Comparison of ENCODE assay signal across 8 mouse cellular contexts in genomic region chr1:131827207-131827786, GRCm38 (mm10). TPM values are rescaled to one million over a fixed set of nuclear protein-coding genes. Genes with fewer than 3 reads are reported as not detected.
DNase-seq lines count a peak whose midpoint lies in the region; ATAC-seq and TF ChIP-seq lines count a peak whose summit lies in the region.

Gene Slc41a1 (plus strand): TSS chr1:131827493.

- H3K27me3 ChIP-seq in embryonic facial prominence, embryonic 13.5 days = no peaks in the 10 kb centered on the region
- no peaks in the 10 kb centered on the region for H3K27me3 ChIP-seq in heart, postnatal 0 days (ENCODE audit: control insufficient read depth, insufficient read depth, low read length)

- intact Hi-C loops in left cerebral cortex, postnatal 25 days (cut with DNase I) = loop anchor here (5.0 kb wide), 1 partner anchor 55 kb away; no protein-coding TSS in a partner anchor

- peaks cover 38% of the 10 kb centered on the region for H3K4me1 ChIP-seq in embryonic facial prominence, embryonic 13.5 days
- H3K4me1 ChIP-seq in heart, postnatal 0 days (ENCODE audit: control insufficient read depth, insufficient read depth) = peaks cover 19% of the 10 kb centered on the region

- WGBS in embryonic facial prominence, embryonic 13.5 days = 3% methylated on average over 25 of the region's 25 CpGs
- 4% methylated on average over 25 of the region's 25 CpGs for WGBS in heart, postnatal 0 days

- H3K27ac ChIP-seq in embryonic facial prominence, embryonic 13.5 days = peak within 1 kb of the TSS; percentile 85
- peak within 1 kb of the TSS; percentile 80 for H3K27ac ChIP-seq in heart, postnatal 0 days (ENCODE audit: low read depth)

- DNase-seq in embryo, embryonic 11 days = peak; percentile 49
- no peak for DNase-seq in embryo, embryonic 9.5 days (ENCODE audit: extremely low spot score)
- DNase-seq in CD4-positive, CD25-positive, alpha-beta regulatory T cell, adult 2 months (ENCODE audit: low read depth, low spot score) = peak; percentile 67
- no peak for DNase-seq in heart, postnatal 0 days (ENCODE audit: low spot score)
- no peak for DNase-seq in left cerebral cortex, postnatal 25 days (ENCODE audit: low spot score in 2 of 2)
- DNase-seq in naive thymus-derived CD4-positive, alpha-beta T cell, adult 2 months (ENCODE audit: low read depth) = peak; percentile 60

- H3K36me3 ChIP-seq in embryonic facial prominence, embryonic 13.5 days = peaks cover 21% of the 10 kb centered on the region
- H3K36me3 ChIP-seq in heart, postnatal 0 days (replicated peaks; ENCODE audit: control insufficient read depth, insufficient read depth, low read length) = peaks cover 20% of the 10 kb centered on the region

- peak within 1 kb of the TSS; percentile 74 for H3K4me3 ChIP-seq in embryonic facial prominence, embryonic 13.5 days
- H3K4me3 ChIP-seq in heart, postnatal 0 days (ENCODE audit: low read depth, low read length) = peak within 1 kb of the TSS; percentile 83

- no peaks in the 10 kb centered on the region for H3K9me3 ChIP-seq in embryonic facial prominence, embryonic 13.5 days
- H3K9me3 ChIP-seq in heart, postnatal 0 days (replicated peaks; ENCODE audit: control insufficient read depth, low read length) = no peaks in the 10 kb centered on the region

- H3K4me2 ChIP-seq in embryonic facial prominence, embryonic 13.5 days = peak within 1 kb of the TSS; percentile 80
- peak within 1 kb of the TSS; percentile 85 for H3K4me2 ChIP-seq in heart, postnatal 0 days (ENCODE audit: low read depth, low read length)

- no peak for TF ChIP-seq CTCF in heart, postnatal 0 days (IDR thresholded peaks at IDR 0.05; ENCODE audit: low read depth)

- TF ChIP-seq EP300 in heart, postnatal 0 days (IDR thresholded peaks at IDR 0.05; ENCODE audit: low read depth) = no peak

- ATAC-seq in embryonic facial prominence, embryonic 13.5 days (ENCODE audit: insufficient number of reproducible peaks, insufficient read depth, low FRiP score, low TSS enrichment, low read depth) = peak; percentile 21; the same call in 1 of the 2 replicates
- peak; percentile 27; the same call in 1 of the 2 replicates for ATAC-seq in heart, postnatal 0 days (ENCODE audit: insufficient read depth, low read depth)
- ATAC-seq in megakaryocyte-erythroid progenitor cell, adult 5-6 weeks (replicated peaks; ENCODE audit: low FRiP score, low TSS enrichment, poor library complexity, severe bottlenecking) = no peak

- H3K9ac ChIP-seq in embryonic facial prominence, embryonic 13.5 days = peak within 1 kb of the TSS; percentile 84
- H3K9ac ChIP-seq in heart, postnatal 0 days (replicated peaks; ENCODE audit: low read depth, low read length) = peak within 1 kb of the TSS; percentile 81

RNA-seq across cellular contexts. Expression of gene Slc41a1, which starts in this region (rescaled TPM):
- polyA plus RNA-seq in embryonic facial prominence, embryonic 13.5 days (2015; fragmentation: Nextera tagmentation; extraction: Ambion mirVana) = 12.7 and 13.5 TPM in 2 replicates
- 24.2 and 29.7 TPM in 2 replicates for total RNA-seq in heart, postnatal 0 days (2014; rRNA removed; ENCODE audit: low replicate concordance)
- polyA plus RNA-seq in heart, postnatal 0 days (2015; fragmentation: Nextera tagmentation; extraction: Ambion mirVana) = 9.0 and 10.3 TPM in 2 replicates
- 10 to 100 TPM; 46.4 to 51.0 TPM for total RNA-seq in left cerebral cortex, postnatal 25 days (2021)
- total RNA-seq in megakaryocyte-erythroid progenitor cell, adult 5-6 weeks (2014; fragmentation: Nextera tagmentation) = 4.1 and 5.2 TPM in 2 replicates
- total RNA-seq in megakaryocyte-erythroid progenitor cell, adult 5-6 weeks (2017) = 6.1 and 8.2 TPM in 2 replicates

Comparison
In these comparisons a context has a peak if more than half of its experiments do, and no peak if none do; other contexts are left out.
1. DNase-seq: peak in embryo, embryonic 11 days (single experiment), CD4-positive, CD25-positive, alpha-beta regulatory T cell, adult 2 months (single experiment) and naive thymus-derived CD4-positive, alpha-beta T cell, adult 2 months (single experiment); none in embryo, embryonic 9.5 days (single experiment), heart, postnatal 0 days (single experiment) and left cerebral cortex, postnatal 25 days (0 of 2).